Mouse (Mus musculus): ENCODE measurements around the gene Map3k5.

DNA sequence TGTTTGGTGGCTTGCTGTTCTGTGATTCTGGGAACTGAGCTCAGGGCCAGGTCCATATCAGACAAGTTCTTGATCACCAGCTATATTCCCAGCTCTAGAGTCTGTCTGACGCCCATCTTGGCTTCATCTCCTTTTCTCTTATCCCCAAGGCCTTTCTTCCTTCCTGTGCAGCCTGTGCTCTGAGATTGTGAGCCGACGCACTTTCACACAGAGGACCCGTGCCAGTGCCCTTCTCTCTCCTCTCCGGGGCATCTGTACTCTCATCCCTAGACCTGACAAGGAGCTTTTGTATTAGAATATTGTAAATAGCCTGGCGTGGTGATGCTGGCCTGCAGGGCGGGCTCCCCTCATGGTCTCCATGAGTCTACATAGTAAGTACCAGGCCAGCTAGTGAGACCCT is 221.1 kb downstream of the Map3k5 start:
- TF ChIP-seq GATA1 (IDR thresholded peaks at IDR 0.05; ENCODE audit: low read length), result no peak
- TF ChIP-seq TAL1 (IDR thresholded peaks at IDR 0.05; ENCODE audit: low read length), result no peak
